Mouse (Mus musculus): ENCODE measurements around the gene Papss2. TPM values are rescaled to one million over a fixed set of nuclear protein-coding genes. Genes with fewer than 3 reads are reported as not detected.
"Not testable (repeated sequence)": the region's sequence is repeated elsewhere in the genome, so short reads cannot be mapped to it uniquely, and the experiment has no call there.

Gene Papss2
- polyA plus RNA-seq, 1 experiment = 13.7 TPM

DNA sequence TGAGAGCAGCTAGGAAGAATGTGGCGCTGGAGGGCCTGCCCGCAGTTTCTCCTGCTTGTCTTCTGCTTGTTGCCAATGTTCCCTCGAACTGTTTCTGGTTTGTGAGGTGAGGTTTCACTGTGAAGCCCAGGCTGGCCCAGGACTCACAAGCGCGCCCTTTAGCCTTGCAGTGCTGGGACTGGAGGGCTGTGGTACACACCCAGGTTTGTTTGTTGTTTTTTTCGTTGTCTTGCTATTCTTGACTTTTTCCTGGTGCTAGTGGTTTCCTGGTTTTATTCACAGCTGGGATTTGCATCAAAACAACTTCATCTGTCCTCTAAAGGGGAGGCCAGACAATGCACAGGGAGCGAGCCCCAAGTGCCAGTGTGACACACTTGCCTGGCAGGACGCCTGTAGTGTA, 39.3 kb downstream of the Papss2 start:
- WGBS = 74% methylated on average over 8 of the region's 8 CpGs
- DNase-seq (ENCODE audit: low read depth, low spot score) = no peak

DNA sequence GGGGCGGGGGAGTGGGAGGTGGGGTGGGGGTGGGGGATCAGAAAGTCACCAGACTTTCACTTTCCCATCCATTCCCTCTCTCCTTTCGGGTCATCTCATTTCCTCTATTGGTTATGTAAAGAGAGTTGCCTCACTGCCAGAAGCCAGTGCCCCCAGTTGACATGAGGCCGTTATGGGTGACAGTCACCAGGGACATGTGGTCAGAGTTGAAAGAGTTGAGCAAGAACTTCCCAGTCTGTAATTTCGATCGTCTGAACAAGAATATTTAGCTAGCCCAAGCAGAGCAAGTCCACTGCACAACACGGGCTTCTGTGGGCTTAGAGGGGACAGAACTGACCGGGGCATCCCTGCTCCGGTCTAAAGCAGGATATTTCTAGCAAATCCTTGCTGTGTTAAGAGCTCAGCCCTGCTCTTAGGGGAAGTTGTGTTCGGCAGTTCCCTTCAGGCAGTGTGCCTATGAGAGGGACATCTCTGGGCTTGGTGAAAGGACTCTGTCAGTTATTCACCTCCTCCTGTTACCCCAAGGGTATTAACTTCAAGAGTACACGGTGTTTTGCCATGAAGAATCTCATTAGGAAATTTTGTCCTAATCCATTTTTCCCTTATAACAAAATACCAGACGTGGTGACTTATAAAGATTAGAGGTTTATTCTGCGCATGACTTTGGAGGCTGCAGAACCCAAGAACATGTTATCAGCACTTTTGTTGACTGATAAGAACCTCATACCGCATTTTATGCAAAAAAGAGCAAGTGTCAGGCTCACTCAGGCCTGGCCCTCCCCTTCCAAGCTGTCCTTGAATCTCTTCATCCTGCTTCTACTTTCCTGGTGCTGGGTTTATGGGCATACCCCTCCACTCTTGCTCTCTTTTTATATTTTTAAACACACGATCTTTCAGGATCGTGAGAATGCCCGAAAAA, 42.0 kb downstream of the Papss2 start:
- DNase-seq (ENCODE audit: low read depth, low spot score) = no peak
- 80% methylated on average over 16 of the region's 16 CpGs for WGBS

DNA sequence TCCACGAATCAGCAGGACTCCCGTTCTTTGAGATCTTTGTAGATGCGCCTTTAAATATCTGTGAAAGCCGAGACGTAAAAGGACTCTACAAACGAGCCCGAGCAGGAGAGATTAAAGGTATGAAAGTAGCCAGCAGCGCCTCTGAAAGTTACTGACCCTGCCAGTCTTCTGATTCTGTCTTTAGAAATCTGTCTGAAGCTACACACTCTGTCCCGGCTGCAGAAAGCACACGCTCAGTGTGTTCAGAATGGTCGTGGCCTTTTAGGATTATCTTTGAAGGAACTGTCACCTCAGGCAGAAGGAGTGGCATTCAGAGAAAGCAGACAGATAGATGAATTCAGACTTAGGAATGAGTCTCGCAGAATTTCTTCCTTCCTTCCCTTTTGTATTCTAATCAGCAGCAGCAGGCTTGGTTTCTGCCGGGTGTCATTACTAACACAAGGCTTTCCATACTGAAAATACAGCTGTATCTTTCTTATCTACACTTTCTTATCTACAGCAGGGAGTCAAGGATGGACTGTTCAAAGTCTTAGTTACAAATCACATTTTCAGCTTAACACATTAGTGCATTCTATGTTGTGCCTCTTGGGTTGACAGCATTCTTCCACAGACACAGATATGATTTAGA, 42.8 kb downstream of the Papss2 start:
- WGBS = 77% methylated on average over 13 of the region's 13 CpGs
- no peak for DNase-seq (ENCODE audit: low read depth, low spot score)

DNA sequence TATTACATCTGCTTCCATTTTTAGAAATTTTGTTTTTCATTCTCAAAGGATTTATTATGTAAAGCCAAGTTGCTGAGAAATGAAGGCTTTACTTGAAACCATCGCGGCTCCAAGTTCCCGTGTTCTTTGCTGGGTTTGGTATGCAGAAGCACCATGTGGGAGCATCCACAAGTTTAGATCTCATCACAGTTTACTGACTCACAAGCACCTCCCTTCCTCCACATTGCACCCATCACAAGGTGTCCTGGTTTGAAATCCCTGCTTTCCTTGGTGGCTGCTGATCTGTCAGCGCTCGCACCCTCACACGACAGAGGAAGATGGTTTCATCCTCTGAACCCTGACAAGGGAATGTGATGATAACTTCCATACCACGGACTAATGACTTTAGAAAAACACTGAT, 45.9 kb downstream of the Papss2 start:
- 94% methylated on average over 7 of the region's 7 CpGs for WGBS
- no peak for DNase-seq (ENCODE audit: low read depth, low spot score)

DNA sequence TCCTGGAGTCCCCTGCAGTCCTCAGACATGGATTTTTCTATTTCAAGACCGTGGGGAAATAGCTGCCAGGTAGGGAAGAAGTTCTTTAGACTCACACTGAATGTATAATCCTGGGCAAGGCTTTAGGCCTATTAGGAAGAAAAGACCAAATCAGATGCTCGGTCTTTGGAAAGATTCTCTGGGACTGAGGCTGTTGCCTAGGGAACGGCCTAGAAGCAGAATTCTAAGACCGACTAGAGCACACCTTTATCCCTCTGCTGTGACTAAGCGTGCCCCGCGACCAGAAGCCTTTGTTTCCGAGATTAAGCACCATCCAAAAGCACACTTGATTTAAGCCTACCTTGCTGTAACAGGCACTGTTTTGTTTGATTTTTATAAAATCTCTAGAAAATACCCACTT, 46.4 kb downstream of the Papss2 start:
- 94% methylated on average over 8 of the region's 8 CpGs for WGBS
- DNase-seq (ENCODE audit: low read depth, low spot score) = no peak

DNA sequence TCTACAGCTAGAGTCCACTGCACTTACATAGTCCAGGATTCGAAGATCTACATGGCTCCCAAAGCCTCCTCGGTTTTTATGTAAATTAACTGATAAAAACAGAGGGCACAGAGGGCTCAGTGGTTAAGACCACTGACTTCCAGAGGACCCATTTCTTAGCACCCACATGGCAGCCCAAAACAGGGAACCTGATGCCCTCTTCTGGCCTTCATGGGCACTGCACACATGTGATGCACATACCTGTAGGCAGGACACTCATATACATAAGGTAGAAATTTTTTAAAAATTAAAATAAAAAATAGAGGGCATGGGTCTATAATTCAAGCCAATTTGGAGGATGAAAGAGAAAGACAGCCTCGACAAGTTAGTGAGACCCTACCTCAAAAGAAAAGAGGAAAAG, 48.1 kb downstream of the Papss2 start:
- no peak for DNase-seq (ENCODE audit: low read depth, low spot score)
- 95% methylated on average over 3 of the region's 3 CpGs for WGBS

DNA sequence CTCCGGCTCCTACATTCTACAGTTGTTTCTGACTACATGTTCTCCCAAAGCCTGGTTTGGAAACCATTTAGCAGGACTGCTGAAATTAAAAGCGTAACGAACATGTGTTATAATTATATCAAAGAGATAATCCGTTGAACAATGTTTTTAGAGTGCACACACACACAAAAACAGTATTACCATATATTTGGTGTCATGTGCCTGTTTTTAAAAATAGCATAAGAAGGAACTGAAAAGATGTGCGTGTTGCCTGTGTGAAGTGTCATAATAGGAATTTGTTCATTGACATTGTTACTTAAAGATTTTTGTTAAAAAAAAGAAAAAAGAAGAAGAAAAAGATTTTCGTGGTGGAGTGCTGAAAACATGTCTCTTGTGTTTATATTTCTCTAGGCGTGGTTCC, 50.3 kb downstream of the Papss2 start:
- no peak for DNase-seq (ENCODE audit: low read depth, low spot score)
- 81% methylated on average over 7 of the region's 7 CpGs for WGBS

DNA sequence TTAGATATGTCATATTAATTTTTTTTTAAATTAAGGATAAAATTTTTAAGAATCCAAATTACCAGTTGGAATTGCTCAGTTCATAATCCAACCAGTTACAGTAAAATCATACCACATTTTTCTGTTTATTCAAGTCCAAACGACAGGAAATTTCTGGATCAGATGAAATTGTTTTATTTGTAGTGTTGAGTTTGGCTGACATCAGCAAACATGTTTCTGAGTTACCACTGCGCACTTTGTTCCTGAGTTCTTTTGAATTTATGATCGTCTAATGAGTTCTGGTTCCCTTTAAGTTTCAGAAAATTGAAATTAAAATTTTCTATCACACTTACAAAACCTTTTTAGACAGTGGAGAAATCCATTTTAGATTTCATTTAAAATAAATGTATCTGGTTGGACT, 50.8 kb downstream of the Papss2 start:
- 85% methylated on average over 3 of the region's 3 CpGs for WGBS
- no peak for DNase-seq (ENCODE audit: low read depth, low spot score)

DNA sequence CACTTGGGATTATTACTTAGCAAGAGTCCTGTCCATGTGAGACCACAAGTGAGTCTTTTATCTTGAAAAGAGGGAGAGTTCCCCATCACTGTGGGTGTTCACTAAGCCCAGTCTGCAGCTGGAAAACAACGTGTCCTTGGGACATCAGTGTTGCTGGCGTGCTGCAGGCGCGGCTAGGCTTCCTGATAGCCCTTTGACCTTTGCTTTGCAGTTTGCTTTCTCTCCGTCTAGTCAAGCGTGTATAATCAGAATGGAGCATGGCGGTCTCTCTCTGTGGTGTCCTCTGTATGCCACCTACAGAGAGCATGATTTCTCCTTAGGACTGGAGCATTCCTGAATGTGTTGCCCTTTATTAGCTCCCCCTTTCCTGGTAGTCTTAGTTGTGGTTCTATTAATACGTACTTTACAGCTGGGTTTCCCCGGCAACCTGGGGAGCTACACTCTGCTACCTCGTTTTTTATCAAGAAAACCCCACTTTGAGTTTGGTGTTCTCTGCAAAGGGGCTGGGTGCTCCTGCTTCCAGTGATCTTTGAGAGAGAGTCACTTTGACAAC, 52.5 kb downstream of the Papss2 start:
- WGBS = 37% methylated on average over 10 of the region's 10 CpGs
- no peak for DNase-seq (ENCODE audit: low read depth, low spot score)

DNA sequence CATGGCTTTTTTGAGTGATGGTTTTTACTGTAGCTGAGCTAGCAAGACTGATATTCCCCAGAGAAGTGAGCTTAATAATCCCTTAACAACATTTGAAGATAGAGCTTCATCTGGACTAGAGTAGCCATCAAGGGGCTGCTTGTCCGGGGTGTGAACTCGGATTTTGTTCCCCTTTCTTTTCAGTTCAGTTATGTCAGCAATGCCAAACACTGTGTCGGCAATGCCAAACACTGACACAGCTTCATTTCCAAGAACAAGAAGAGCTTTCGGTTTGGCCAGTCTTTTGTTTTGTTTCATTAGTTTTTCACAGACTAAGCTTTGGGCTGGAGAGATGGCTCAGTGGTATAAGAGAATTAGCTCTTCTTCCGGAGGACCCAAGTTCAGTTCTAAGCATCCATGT, 55.5 kb downstream of the Papss2 start:
- WGBS = 88% methylated on average over 5 of the region's 5 CpGs
- DNase-seq (ENCODE audit: low read depth, low spot score) = no peak

DNA sequence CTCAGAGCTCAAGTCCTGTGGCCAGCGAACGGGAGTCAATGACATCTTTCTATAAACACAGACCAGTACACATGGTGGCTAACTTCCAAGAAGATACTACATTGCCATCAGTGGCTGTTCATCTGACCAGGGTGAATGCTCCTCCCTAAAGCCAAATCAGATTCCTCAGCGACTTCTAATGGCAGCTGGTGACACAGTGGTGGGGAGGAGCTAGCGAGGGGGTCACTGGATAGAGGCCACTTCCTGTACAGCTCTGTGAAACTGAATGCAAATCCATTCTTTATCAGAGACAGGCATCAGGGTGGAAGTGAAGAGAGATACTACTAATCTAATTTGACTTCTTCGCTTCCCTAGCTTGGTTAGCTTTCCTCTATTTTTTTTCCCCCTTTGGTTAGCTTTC, 57.5 kb downstream of the Papss2 start:
- WGBS = 78% methylated on average over 5 of the region's 5 CpGs
- no peak for DNase-seq (ENCODE audit: low read depth, low spot score)

DNA sequence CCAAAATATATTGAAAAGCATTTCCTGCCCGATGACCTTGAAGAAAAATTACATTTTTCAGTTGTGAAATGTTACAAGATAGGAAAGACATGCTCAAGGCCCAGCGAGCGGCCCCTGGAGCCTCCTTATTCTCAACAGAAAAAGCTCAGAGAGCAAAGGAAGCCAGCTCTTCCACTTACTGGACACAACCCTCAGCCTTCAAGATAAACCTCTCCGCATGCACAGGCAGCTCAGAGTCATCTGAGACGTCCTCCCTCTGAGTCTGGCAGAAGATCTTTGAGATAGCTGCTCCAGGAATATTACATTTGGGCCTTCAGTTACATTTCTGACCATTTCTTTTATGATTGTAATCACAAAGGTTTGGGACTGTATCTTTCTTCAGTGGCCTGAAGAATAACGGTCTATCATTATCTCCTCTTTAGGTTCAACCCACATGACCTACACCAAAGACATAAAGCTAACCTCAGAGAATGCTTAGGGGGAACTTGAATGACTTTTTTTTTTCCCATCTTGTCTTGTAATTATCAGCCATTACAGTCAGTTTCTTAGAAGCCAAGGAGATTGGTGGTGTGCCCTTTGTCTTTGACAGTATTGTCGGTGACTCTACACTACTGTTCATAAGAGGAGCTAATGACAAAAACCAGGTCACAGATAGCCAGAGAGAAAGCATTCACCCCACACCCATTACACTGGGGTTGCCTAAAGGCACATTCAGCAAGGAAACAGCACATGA, 58.2 kb downstream of the Papss2 start:
- no peak for DNase-seq (ENCODE audit: low read depth, low spot score)
- 93% methylated on average over 7 of the region's 7 CpGs for WGBS

DNA sequence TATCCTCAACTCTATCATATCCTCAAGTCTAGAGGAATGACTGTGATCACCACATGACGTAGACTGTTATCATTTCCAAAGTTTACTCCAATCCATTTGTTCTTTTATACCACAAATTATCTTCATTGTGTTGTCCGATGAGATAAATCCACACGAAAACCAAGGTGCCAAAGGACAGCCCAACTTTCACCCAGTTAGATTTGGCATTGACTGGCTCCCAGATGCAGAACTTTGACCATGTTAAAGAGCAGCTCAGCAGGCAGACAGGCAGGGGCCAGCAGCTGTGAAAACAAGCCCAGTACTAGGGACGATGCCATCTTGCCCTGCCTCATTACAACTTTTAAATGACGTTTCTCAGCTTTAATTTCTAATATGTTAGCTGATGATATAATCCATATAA, 63.8 kb downstream of the Papss2 start:
- no peak for DNase-seq (ENCODE audit: low read depth, low spot score)
- 42% methylated on average over 5 of the region's 5 CpGs for WGBS

DNA sequence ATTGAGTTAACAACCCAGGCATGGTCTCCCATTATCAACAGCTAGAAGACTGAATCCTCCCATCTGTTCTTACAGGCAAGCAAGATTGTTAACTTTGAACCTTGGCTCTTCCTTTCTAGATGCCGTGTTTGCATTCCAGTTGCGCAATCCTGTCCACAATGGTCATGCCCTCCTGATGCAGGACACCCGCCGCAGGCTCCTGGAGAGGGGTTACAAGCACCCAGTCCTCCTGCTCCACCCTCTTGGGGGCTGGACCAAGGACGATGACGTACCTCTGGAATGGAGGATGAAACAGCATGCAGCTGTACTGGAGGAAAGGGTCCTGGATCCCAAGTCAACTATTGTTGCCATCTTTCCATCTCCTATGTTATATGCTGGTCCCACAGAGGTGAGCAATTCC, 67.3 kb downstream of the Papss2 start:
- 40% methylated on average over 6 of the region's 6 CpGs for WGBS
- peak; percentile 18 for DNase-seq (ENCODE audit: low read depth, low spot score)

DNA sequence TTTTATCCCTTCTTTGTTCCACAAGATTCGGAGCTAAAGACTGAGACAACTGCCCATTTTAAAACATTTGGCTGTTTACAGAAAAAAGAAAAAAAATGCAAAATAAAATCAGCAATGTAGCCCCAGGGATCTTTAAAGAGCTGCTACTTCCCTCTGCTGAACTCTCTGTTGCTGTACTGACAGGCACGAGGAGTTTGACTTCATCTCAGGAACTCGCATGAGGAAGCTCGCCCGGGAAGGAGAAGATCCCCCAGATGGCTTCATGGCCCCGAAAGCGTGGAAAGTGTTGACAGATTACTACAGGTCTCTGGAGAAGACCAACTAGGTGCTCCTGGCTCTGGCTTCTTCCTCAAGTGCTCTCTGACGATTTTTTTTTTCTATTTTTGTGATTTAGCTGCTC, 69.7 kb downstream of the Papss2 start:
- WGBS = 83% methylated on average over 8 of the region's 8 CpGs
- no peak for DNase-seq (ENCODE audit: low read depth, low spot score)

DNA sequence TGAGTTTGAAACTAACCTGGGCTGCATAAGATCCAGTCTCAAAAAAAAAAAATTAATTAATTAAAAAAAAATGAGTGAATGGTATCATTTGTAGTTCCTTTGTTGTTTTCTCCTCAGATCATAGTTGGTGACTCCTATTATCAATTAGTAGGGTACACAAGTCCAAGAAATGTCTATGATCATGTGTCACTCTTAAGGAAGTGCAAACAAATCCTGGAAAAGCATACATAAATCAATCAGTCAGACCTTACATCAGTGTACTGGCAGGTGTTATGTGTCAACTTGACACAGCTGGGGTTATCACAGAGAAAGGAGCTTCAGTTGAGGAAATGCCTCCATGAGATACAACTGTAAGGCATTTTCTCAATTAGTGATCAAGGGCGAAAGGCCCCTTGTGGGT, 72.2 kb downstream of the Papss2 start:
- not testable (repeated sequence) for DNase-seq (ENCODE audit: low read depth, low spot score)
- WGBS = 84% methylated on average over 1 of the region's 1 CpGs

DNA sequence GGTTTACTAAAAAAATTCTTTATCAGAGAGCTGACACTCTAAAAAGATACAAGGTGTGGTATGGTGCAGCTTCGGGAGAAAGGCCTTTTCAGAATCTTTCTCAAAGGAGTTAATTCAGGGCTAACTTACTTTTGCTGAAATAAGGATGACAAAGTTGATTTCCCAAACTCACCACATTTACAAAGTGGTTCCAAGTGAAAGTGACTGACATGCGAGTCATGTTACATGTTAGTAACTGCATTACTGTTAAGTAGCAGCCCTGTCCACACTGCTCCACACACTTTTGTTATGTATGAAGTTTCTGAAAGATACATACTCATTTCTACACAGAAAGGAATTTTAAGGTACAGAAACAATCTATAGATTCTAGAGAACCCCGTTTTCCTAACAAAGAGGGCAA, 80.2 kb downstream of the Papss2 start:
- WGBS = 91% methylated on average over 3 of the region's 3 CpGs

DNA sequence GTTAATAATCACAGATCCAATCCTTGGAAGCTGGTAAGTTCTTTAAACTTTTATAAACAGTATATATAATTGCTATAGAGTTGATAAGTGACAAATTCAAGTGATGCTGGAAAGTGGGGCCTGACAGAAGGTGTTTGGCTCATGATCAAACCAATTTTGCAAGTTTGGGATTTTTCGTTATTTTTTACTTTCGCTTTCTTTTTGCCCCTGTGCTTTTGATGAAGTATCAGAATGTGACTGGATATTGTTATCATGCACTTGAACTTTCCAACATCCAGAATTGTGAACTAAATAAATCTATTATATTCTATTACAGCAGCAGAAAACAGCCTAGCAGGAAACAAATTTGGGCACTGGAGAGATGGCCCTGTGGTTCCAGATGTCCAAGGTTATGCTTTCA, 85.3 kb downstream of the Papss2 start:
- no peak for DNase-seq (ENCODE audit: low read depth, low spot score)
- 56% methylated on average over 2 of the region's 2 CpGs for WGBS

More for the DNA sequence above, 80.2 kb downstream of the Papss2 start:
- DNase-seq (ENCODE audit: low read depth, low spot score) = no peak

DNA sequence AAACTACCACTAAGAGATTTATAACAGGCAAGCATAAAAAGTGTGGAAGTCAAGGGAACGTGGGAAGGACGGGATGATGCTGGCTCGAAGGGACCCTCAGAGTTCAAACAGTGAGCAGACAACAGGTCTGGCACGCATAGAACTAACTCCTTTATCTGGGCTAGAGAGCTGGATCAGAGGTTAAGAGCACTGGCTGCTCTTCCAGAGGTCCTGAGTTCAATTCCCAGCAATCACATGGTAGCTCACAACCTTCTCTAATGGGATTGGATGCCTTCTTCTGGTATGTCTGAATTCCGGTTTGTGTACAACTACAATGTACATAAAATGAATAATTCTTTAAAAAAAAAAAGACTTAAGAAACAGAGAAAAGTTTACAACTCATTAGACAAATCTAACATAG, 87.5 kb downstream of the Papss2 start:
- 91% methylated on average over 5 of the region's 5 CpGs for WGBS
- no peak for DNase-seq (ENCODE audit: low read depth, low spot score)

DNA sequence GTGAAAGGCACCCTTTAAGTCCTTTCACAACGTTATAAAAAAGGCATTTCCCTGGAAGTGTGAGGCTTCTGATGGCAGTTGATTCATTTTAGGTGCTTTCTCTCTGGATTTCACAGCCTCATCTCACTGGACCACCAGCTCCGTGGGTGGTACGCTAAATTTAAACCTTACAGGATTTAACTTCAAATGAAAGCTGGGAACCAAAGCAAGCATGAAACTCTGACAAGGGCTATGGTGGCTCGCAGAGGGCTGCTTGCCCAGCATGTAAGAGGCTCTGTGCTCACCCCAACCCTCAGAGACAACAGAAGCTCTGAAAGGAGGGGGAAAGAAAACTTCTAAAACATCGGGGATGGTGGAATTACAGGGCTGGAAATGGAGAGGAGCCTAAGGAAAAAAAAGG, 92.1 kb downstream of the Papss2 start:
- DNase-seq (ENCODE audit: low read depth, low spot score) = no peak
- 88% methylated on average over 5 of the region's 5 CpGs for WGBS

Data from large intestine, adult 2 months (tissue).